Mouse (Mus musculus) yolk sac, embryonic 10.5 days (tissue): ENCODE data around the gene Xpo6.

Experiments
- DNase-seq: peaks from one replicate; pipeline ENCODE4 v3.0.0-alpha.2; 2017; ENCODE audit warnings: low spot score

Xpo6 gene

GRCm38 (mm10) chr7:126080949-126081654 lies 119.2 kb downstream of the Xpo6 start:
- no peak for DNase-seq

- DNase-seq = no peak
These were observed 123.4 kb downstream of the Xpo6 start for GRCm38 (mm10) chr7:126076935-126077334.

- no peak for DNase-seq
These were observed 125.2 kb downstream of the Xpo6 start for GRCm38 (mm10) chr7:126075058-126075457.

- no peak for DNase-seq
These were observed 130.0 kb downstream of the Xpo6 start for GRCm38 (mm10) chr7:126070321-126070720.

- no peak for DNase-seq
These were observed 133.5 kb downstream of the Xpo6 start for GRCm38 (mm10) chr7:126066777-126067176.

- no peak for DNase-seq
These were observed 134.9 kb downstream of the Xpo6 start for GRCm38 (mm10) chr7:126065243-126065876.

GRCm38 (mm10) chr7:126062228-126062627 lies 138.1 kb downstream of the Xpo6 start:
- DNase-seq = no peak

- no peak for DNase-seq
These were observed 141.4 kb downstream of the Xpo6 start for GRCm38 (mm10) chr7:126058918-126059317.

GRCm38 (mm10) chr7:126057332-126057914 lies 142.9 kb downstream of the Xpo6 start:
- no peak for DNase-seq

- no peak for DNase-seq
These were observed 145.7 kb downstream of the Xpo6 start for GRCm38 (mm10) chr7:126054574-126054973.

GRCm38 (mm10) chr7:126053618-126054017 lies 146.7 kb downstream of the Xpo6 start:
- DNase-seq = no peak

GRCm38 (mm10) chr7:126051910-126052309 lies 148.4 kb downstream of the Xpo6 start:
- DNase-seq = no peak
